Mouse (Mus musculus) E14TG2a.4 (cell line): ENCODE results near the gene Usp34.
"Not testable (repeated sequence)": the region's sequence is repeated elsewhere in the genome, so short reads cannot be mapped to it uniquely, and the experiment has no call there.

Experiments
- CTCF ChIP-seq: conservative IDR thresholded peaks from 2 replicates; pipeline ENCODE4 v1.5.1; 2014; ENCODE audit warnings: low read length
- NANOG ChIP-seq: IDR thresholded peaks from 2 replicates; pipeline ENCODE4 v1.6.1; 2014; ENCODE audit warnings: borderline replicate concordance, low read length, mixed read lengths
- POU5F1 ChIP-seq: IDR thresholded peaks from 2 replicates; pipeline ENCODE4 v1.6.1; 2014; ENCODE audit warnings: low read length, borderline replicate concordance

DNA sequence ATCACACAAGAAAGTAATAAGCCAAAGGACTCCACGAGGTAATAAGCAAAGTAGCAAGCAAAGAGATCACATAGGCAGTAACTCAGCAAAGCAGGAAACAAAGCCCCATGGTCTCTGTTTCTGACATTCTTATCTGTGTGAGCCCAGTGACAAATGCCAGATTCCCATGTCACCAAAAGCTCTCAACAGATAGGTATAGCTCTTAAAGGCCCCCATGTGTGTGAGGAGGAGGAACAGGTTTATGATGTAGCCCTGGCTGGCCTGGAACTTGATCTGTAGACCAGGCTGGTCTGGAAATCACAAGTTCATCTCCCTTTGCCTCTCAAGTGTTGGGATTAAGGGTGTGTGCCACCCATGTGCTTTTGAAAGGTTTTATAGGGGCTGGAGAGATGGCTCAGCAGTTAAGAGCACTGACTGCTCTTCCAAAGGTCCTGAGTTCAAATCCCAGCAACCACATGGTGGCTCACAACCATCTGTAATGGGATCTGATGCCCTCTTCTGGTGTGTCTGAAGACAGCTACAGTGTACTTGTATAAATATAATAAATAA is 53.1 kb downstream of the Usp34 start:
- TF ChIP-seq CTCF, NANOG, POU5F1: not testable (repeated sequence)
